ENCODE assay signal across 16 mouse cellular contexts in genomic region chr4:136878171-136878570, GRCm38 (mm10). TPM values are rescaled to one million over a fixed set of nuclear protein-coding genes. Genes with fewer than 3 reads are reported as not detected.
A peak's percentile ranks its signal among the peaks of the same experiment; 100 is the strongest.
DNase-seq lines count a peak whose midpoint lies in the region; ATAC-seq lines count a peak whose summit lies in the region.
"Had no signal": no experiment of that assay in that cellular context is flagged by ENCODE, and none has a peak within 500 bp of the region (broad histone marks: within the 10 kb centered on the region; RNA-seq: fewer than 3 reads in every experiment).

No protein-coding gene starts in this region.

- no peaks in the 10 kb centered on the region for H3K9me3 ChIP-seq in kidney, embryonic 15.5 days (replicated peaks)
- H3K9me3 ChIP-seq in embryonic facial prominence, embryonic 12.5 days = no peaks in the 10 kb centered on the region
- H3K9me3 ChIP-seq: embryonic facial prominence, embryonic 13.5 days; heart, embryonic 15.5 days; hindbrain, embryonic 12.5 days; limb, embryonic 12.5 days; liver, embryonic 15.5 days had no signal

- H3K27me3 ChIP-seq in kidney, embryonic 15.5 days = 0 out of 2 replicates have a peak, but pooled peaks cover 4% of the 10 kb centered on the region
- no peaks in the 10 kb centered on the region for H3K27me3 ChIP-seq in embryonic facial prominence, embryonic 12.5 days
- H3K27me3 ChIP-seq: embryonic facial prominence, embryonic 13.5 days; hindbrain, embryonic 12.5 days; liver, embryonic 15.5 days had no signal

- 56% methylated on average over 8 of the region's 8 CpGs for WGBS in kidney, embryonic 15.5 days
- 45% methylated on average over 8 of the region's 8 CpGs for WGBS in embryonic facial prominence, embryonic 12.5 days

- intact Hi-C loops in gastrocnemius, postnatal 36 days (cut with DNase I) = no loop called here

- no peak overlapping the region for H3K4me3 ChIP-seq in kidney, embryonic 15.5 days (replicated peaks)
- no peak overlapping the region for H3K4me3 ChIP-seq in embryonic facial prominence, embryonic 12.5 days
- H3K4me3 ChIP-seq: embryonic facial prominence, embryonic 13.5 days; heart, embryonic 15.5 days; hindbrain, embryonic 12.5 days; limb, embryonic 12.5 days; liver, embryonic 15.5 days had no signal

- H3K27ac ChIP-seq in kidney, embryonic 15.5 days = no peak overlapping the region
- H3K27ac ChIP-seq in embryonic facial prominence, embryonic 12.5 days = no peak overlapping the region
- H3K27ac ChIP-seq: embryonic facial prominence, embryonic 13.5 days; heart, embryonic 15.5 days; hindbrain, embryonic 12.5 days; limb, embryonic 12.5 days; liver, embryonic 15.5 days had no signal

- no peak overlapping the region for H3K4me2 ChIP-seq in kidney, embryonic 15.5 days
- no peak overlapping the region for H3K4me2 ChIP-seq in embryonic facial prominence, embryonic 12.5 days (replicated peaks)
- H3K4me2 ChIP-seq: embryonic facial prominence, embryonic 13.5 days; heart, embryonic 15.5 days; hindbrain, embryonic 12.5 days; limb, embryonic 12.5 days; liver, embryonic 15.5 days; midbrain, embryonic 11.5 days had no signal

- H3K4me1 ChIP-seq in kidney, embryonic 15.5 days = no peaks in the 10 kb centered on the region
- no peaks in the 10 kb centered on the region for H3K4me1 ChIP-seq in embryonic facial prominence, embryonic 12.5 days
- H3K4me1 ChIP-seq: embryonic facial prominence, embryonic 13.5 days; heart, embryonic 15.5 days; hindbrain, embryonic 12.5 days; limb, embryonic 12.5 days; liver, embryonic 15.5 days had no signal

- DNase-seq in embryo, embryonic 10 days (ENCODE audit: low spot score) = peak; percentile 22
- no peak for DNase-seq in embryo, embryonic 9.5 days (ENCODE audit: extremely low spot score)
- DNase-seq in kidney, postnatal 36 days = no peak
- peak; percentile 9 for DNase-seq in A20 (ENCODE audit: low read depth, low spot score)
- DNase-seq in urinary bladder, postnatal 4 days (ENCODE audit: low spot score in 2 of 2) = no peak
- DNase-seq in gastrocnemius, postnatal 36 days = no peak
- DNase-seq: adrenal gland, adult 8-10 months had no signal

- 0 out of 2 replicates have a peak, but pooled peaks have one; percentile 33 for ATAC-seq in kidney, embryonic 15.5 days (replicated peaks; ENCODE audit: low FRiP score)
- ATAC-seq in embryonic facial prominence, embryonic 12.5 days (ENCODE audit: insufficient number of reproducible peaks, insufficient read depth, low FRiP score, low TSS enrichment) = 0 out of 2 replicates have a peak, but pooled peaks have one; percentile 15

- no peaks in the 10 kb centered on the region for H3K36me3 ChIP-seq in kidney, embryonic 15.5 days
- no peaks in the 10 kb centered on the region for H3K36me3 ChIP-seq in embryonic facial prominence, embryonic 12.5 days
- H3K36me3 ChIP-seq: embryonic facial prominence, embryonic 13.5 days; heart, embryonic 15.5 days; hindbrain, embryonic 12.5 days; limb, embryonic 12.5 days; liver, embryonic 15.5 days had no signal

- H3K9ac ChIP-seq in kidney, embryonic 15.5 days = no peak overlapping the region
- H3K9ac ChIP-seq in embryonic facial prominence, embryonic 12.5 days = no peak overlapping the region
- H3K9ac ChIP-seq: embryonic facial prominence, embryonic 13.5 days; heart, embryonic 15.5 days; hindbrain, embryonic 12.5 days; limb, embryonic 12.5 days; liver, embryonic 15.5 days had no signal

RNA-seq across cellular contexts. Expression of gene C1qb, which starts 7.8 kb away (rescaled TPM):
- polyA plus RNA-seq in kidney, embryonic 15.5 days (2015; fragmentation: Nextera tagmentation; extraction: Ambion mirVana) = 42.7 and 48.4 TPM in 2 replicates
- polyA plus RNA-seq in embryonic facial prominence, embryonic 12.5 days (2016; fragmentation: Nextera tagmentation; extraction: Ambion mirVana) = 28.2 and 29.7 TPM in 2 replicates
- total RNA-seq in gastrocnemius, postnatal 36 days (2021) = 10 to 100 TPM in 1 of 2 experiments, 1 to 10 TPM in 1; 9.9 to 13.7 TPM
- total RNA-seq: CH12.LX had no signal

RNA-seq across cellular contexts. Expression of gene C1qc, which starts 14.7 kb away (rescaled TPM):
- 20.2 and 21.3 TPM in 2 replicates for polyA plus RNA-seq in kidney, embryonic 15.5 days (2015; fragmentation: Nextera tagmentation; extraction: Ambion mirVana)
- 16.6 and 19.2 TPM in 2 replicates for polyA plus RNA-seq in embryonic facial prominence, embryonic 12.5 days (2016; fragmentation: Nextera tagmentation; extraction: Ambion mirVana)
- total RNA-seq in gastrocnemius, postnatal 36 days (2021) = 10 to 100 TPM in 1 of 2 experiments, 1 to 10 TPM in 1; 7.8 to 12.1 TPM
- total RNA-seq: CH12.LX had no signal

RNA-seq across cellular contexts. Expression of gene C1qa, which starts 20.4 kb away (rescaled TPM):
- polyA plus RNA-seq in kidney, embryonic 15.5 days (2015; fragmentation: Nextera tagmentation; extraction: Ambion mirVana) = 19.9 and 24.3 TPM in 2 replicates
- 16.2 and 17.3 TPM in 2 replicates for polyA plus RNA-seq in embryonic facial prominence, embryonic 12.5 days (2016; fragmentation: Nextera tagmentation; extraction: Ambion mirVana)
- 10 to 100 TPM in 1 of 2 experiments, 1 to 10 TPM in 1; 8.9 to 13.5 TPM for total RNA-seq in gastrocnemius, postnatal 36 days (2021)
- total RNA-seq: CH12.LX had no signal

RNA-seq across cellular contexts. Expression of gene Ephb2, which starts 42.4 kb away (rescaled TPM):
- 7.1 and 8.7 TPM in 2 replicates for polyA plus RNA-seq in kidney, embryonic 15.5 days (2015; fragmentation: Nextera tagmentation; extraction: Ambion mirVana)
- polyA plus RNA-seq in embryonic facial prominence, embryonic 12.5 days (2016; fragmentation: Nextera tagmentation; extraction: Ambion mirVana) = 17.1 and 20.7 TPM in 2 replicates
- total RNA-seq in gastrocnemius, postnatal 36 days (2021) = under 1 TPM; 0.87 to 0.94 TPM

Comparison
In these comparisons a context has a peak if more than half of its experiments do, and no peak if none do; other contexts are left out.
1. DNase-seq: peak in embryo, embryonic 10 days (single experiment) and A20 (single experiment); none in embryo, embryonic 9.5 days (single experiment), kidney, postnatal 36 days (0 of 2), urinary bladder, postnatal 4 days (0 of 2) and gastrocnemius, postnatal 36 days (0 of 2).